Mouse (Mus musculus): ENCODE measurements at regions not wholly inside any gene's neighbourhood (a gene's known extent, or its start where the extent isn't known, plus 50 kb on each side); places are given as distances from the start of the nearest gene placed in this dataset.

DNA sequence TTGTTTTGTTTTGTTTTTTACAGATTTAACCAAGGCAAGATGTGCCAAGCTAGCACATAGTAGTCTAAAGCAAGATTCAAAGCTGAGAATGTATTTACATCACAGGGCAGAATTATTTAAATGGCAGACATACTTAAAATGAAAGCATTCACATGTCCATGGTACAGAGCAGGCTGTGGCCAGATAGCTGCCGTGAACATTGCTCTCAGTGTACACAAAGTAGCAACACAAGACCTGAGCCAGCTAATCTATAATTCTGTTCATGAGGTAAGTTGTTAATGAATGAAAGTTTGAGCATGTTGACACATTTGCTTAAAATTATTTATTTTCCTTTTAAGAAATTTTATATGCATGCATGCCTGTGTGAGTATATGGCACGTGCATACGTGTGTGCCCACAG is 164.0 kb downstream of the Dyrk2 start:
- 98% methylated on average over 3 of the region's 3 CpGs for WGBS
- DNase-seq: no peak
- H3K4me3 ChIP-seq (ENCODE audit: control insufficient read depth, insufficient read depth, low read length): no peak overlapping the region
- no peaks in the 10 kb centered on the region for H3K4me1 ChIP-seq (replicated peaks; ENCODE audit: control insufficient read depth, insufficient read depth, low read length)
- H3K27ac ChIP-seq (ENCODE audit: control insufficient read depth, insufficient read depth, low read length): no peak overlapping the region
- H3K36me3 ChIP-seq (ENCODE audit: control insufficient read depth, insufficient read depth, low read length): no peaks in the 10 kb centered on the region
- no peaks in the 10 kb centered on the region for H3K27me3 ChIP-seq (ENCODE audit: control insufficient read depth, insufficient read depth, low read length)
- TF ChIP-seq CTCF (IDR thresholded peaks at IDR 0.05; ENCODE audit: borderline replicate concordance, control insufficient read depth, extremely low read depth, insufficient read depth, low read length, poor library complexity) (no peak), POLR2A (IDR thresholded peaks at IDR 0.05; ENCODE audit: control insufficient read depth, extremely low read depth, insufficient read depth, low read length, poor library complexity) (no peak)

DNA sequence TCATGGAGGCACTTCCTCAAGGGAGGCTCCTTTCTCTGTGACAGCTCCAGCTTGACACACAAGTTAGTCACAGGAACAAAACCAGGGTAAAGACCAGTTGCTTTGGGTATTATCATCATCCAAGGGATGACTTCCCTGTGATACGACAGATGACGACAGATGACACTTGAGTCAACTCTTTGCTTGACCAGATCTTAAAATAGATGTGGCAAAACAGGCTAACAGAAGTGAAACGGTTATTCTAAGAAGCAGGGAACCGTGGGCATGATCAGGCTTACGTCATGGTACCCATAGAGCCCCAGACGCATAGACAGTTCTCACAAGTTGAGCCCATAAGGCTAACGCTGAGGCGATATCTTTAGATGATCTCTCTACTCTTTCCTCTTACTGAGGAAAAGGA is 160.3 kb downstream of the Dyrk2 start:
- Histone ChIP-seq H3K27me3 (ENCODE audit: control insufficient read depth, insufficient read depth, low read length) (no peaks in the 10 kb centered on the region), H3K4me1 (replicated peaks; ENCODE audit: control insufficient read depth, insufficient read depth, low read length) (peaks cover 7% of the 10 kb centered on the region), H3K36me3 (ENCODE audit: control insufficient read depth, insufficient read depth, low read length) (no peaks in the 10 kb centered on the region), H3K27ac (ENCODE audit: control insufficient read depth, insufficient read depth, low read length) (no peak overlapping the region), H3K4me3 (ENCODE audit: control insufficient read depth, insufficient read depth, low read length) (no peak overlapping the region)
- DNase-seq: no peak
- WGBS: 81% methylated on average over 8 of the region's 8 CpGs
- no peak for TF ChIP-seq CTCF (IDR thresholded peaks at IDR 0.05; ENCODE audit: borderline replicate concordance, control insufficient read depth, extremely low read depth, insufficient read depth, low read length, poor library complexity)
- TF ChIP-seq POLR2A (IDR thresholded peaks at IDR 0.05; ENCODE audit: control insufficient read depth, extremely low read depth, insufficient read depth, low read length, poor library complexity): no peak

DNA sequence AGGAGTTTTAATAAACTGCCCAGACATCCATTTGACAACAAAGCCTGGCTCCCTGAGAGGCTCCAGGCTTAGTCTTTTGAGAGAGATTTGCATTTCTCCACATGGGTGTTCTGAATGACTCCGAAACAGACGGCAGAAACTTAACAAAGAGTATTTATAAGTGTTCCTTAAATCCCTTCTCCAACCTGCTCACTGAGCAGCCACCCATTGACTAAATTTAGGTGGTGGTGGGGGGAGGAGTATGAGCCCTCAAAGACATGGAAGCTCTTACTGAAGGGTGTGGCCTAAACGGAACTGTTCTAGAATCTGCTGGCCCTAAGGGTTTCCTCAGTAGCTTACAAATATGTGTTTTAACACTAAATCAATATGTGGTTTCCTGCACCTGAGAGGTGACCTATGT is 158.5 kb downstream of the Dyrk2 start:
- TF ChIP-seq POLR2A (IDR thresholded peaks at IDR 0.05; ENCODE audit: control insufficient read depth, extremely low read depth, insufficient read depth, low read length, poor library complexity) (no peak), CTCF (IDR thresholded peaks at IDR 0.05; ENCODE audit: borderline replicate concordance, control insufficient read depth, extremely low read depth, insufficient read depth, low read length, poor library complexity) (no peak)
- 86% methylated on average over 3 of the region's 3 CpGs for WGBS
- no peak overlapping the region for H3K27ac ChIP-seq (ENCODE audit: control insufficient read depth, insufficient read depth, low read length)

DNA sequence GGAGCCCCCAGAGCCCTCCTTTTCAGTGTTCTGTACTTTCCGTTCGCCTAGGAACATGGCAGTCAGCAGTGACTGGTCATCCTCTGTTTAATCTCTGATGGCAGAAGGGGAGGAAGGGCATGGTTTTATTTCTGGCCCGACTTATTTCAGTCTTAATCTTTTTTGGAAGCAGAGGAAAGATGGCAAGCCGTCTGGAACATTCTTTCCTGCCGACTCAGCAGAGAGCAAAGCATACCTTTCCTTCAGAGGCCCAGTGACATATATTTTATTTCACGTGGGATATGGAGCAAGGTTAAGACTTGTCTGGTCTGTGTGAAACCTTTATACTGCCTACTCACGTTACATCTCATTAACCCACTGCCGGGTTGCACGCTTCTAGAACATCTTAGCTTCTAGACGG is 158.1 kb downstream of the Dyrk2 start:
- Histone ChIP-seq H3K4me1 (replicated peaks; ENCODE audit: control insufficient read depth, insufficient read depth, low read length) (peaks cover 14% of the 10 kb centered on the region), H3K4me3 (ENCODE audit: control insufficient read depth, insufficient read depth, low read length) (no peak overlapping the region), H3K36me3 (ENCODE audit: control insufficient read depth, insufficient read depth, low read length) (no peaks in the 10 kb centered on the region), H3K27ac (ENCODE audit: control insufficient read depth, insufficient read depth, low read length) (no peak overlapping the region), H3K27me3 (ENCODE audit: control insufficient read depth, insufficient read depth, low read length) (no peaks in the 10 kb centered on the region)
- 89% methylated on average over 10 of the region's 10 CpGs for WGBS
- DNase-seq: no peak
- TF ChIP-seq CTCF (IDR thresholded peaks at IDR 0.05; ENCODE audit: borderline replicate concordance, control insufficient read depth, extremely low read depth, insufficient read depth, low read length, poor library complexity) (no peak), POLR2A (IDR thresholded peaks at IDR 0.05; ENCODE audit: control insufficient read depth, extremely low read depth, insufficient read depth, low read length, poor library complexity) (no peak)

More for the DNA sequence above, 158.5 kb downstream of the Dyrk2 start:
- no peaks in the 10 kb centered on the region for H3K36me3 ChIP-seq (ENCODE audit: control insufficient read depth, insufficient read depth, low read length)
- no peaks in the 10 kb centered on the region for H3K27me3 ChIP-seq (ENCODE audit: control insufficient read depth, insufficient read depth, low read length)
- H3K4me1 ChIP-seq (replicated peaks; ENCODE audit: control insufficient read depth, insufficient read depth, low read length): peaks cover 14% of the 10 kb centered on the region
- H3K4me3 ChIP-seq (ENCODE audit: control insufficient read depth, insufficient read depth, low read length): no peak overlapping the region
- no peak for DNase-seq

DNA sequence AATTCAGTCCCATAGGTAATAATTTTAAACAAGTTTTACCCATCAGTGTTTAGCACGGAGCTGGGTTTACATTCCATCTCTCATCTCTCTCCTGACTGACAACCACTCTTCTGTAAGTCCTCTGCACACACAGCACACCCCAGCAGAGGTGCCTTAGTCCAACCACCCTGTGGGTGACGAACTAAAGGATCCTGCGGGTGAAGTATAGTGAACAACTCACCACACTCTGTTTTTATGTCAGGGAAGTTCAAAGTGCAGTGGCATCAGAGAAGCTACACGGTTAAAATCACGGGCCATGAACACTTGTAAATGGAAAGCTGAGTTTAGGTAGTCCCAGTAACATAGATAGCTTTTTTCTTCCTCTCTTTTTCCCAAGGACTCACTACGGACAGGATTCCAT is 157.1 kb downstream of the Dyrk2 start:
- no peaks in the 10 kb centered on the region for H3K27me3 ChIP-seq (ENCODE audit: control insufficient read depth, insufficient read depth, low read length)
- 31% methylated on average over 6 of the region's 6 CpGs for WGBS
- peak; percentile 16 for DNase-seq
- TF ChIP-seq POLR2A (IDR thresholded peaks at IDR 0.05; ENCODE audit: control insufficient read depth, extremely low read depth, insufficient read depth, low read length, poor library complexity) (no peak), CTCF (IDR thresholded peaks at IDR 0.05; ENCODE audit: borderline replicate concordance, control insufficient read depth, extremely low read depth, insufficient read depth, low read length, poor library complexity) (no peak)
- no peak overlapping the region for H3K27ac ChIP-seq (ENCODE audit: control insufficient read depth, insufficient read depth, low read length)
- no peaks in the 10 kb centered on the region for H3K36me3 ChIP-seq (ENCODE audit: control insufficient read depth, insufficient read depth, low read length)
- peaks cover 14% of the 10 kb centered on the region for H3K4me1 ChIP-seq (replicated peaks; ENCODE audit: control insufficient read depth, insufficient read depth, low read length)
- no peak overlapping the region for H3K4me3 ChIP-seq (ENCODE audit: control insufficient read depth, insufficient read depth, low read length)

DNA sequence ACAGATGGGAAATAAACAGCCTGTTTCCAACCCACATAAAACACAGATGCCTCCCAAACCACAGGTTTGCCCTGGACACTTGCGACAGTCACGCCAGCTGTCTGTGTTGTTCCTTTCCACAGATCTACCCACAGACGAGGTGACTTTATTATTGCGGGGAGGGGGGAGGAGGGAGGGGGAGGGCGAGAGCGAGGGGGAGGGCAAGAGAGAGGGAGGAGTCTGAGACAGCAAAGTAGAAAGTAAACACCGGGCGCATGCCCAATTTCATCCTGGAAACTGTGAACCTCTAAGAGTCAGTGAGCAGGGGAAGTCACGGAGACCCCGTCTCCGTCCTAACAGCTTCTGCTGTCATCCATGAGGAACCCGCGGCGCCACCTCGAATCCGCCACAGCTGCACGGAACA is 155.8 kb downstream of the Dyrk2 start:
- H3K27ac ChIP-seq (ENCODE audit: control insufficient read depth, insufficient read depth, low read length): no peak overlapping the region
- peaks cover 14% of the 10 kb centered on the region for H3K4me1 ChIP-seq (replicated peaks; ENCODE audit: control insufficient read depth, insufficient read depth, low read length)
- peak overlapping the region; percentile 12 for H3K4me3 ChIP-seq (ENCODE audit: control insufficient read depth, insufficient read depth, low read length)
- TF ChIP-seq POLR2A (IDR thresholded peaks at IDR 0.05; ENCODE audit: control insufficient read depth, extremely low read depth, insufficient read depth, low read length, poor library complexity): no peak
- TF ChIP-seq CTCF (IDR thresholded peaks at IDR 0.05; ENCODE audit: borderline replicate concordance, control insufficient read depth, extremely low read depth, insufficient read depth, low read length, poor library complexity): no peak
- no peaks in the 10 kb centered on the region for H3K36me3 ChIP-seq (ENCODE audit: control insufficient read depth, insufficient read depth, low read length)
- no peaks in the 10 kb centered on the region for H3K27me3 ChIP-seq (ENCODE audit: control insufficient read depth, insufficient read depth, low read length)
- DNase-seq: peak; percentile 54
- 22% methylated on average over 17 of the region's 17 CpGs for WGBS

DNA sequence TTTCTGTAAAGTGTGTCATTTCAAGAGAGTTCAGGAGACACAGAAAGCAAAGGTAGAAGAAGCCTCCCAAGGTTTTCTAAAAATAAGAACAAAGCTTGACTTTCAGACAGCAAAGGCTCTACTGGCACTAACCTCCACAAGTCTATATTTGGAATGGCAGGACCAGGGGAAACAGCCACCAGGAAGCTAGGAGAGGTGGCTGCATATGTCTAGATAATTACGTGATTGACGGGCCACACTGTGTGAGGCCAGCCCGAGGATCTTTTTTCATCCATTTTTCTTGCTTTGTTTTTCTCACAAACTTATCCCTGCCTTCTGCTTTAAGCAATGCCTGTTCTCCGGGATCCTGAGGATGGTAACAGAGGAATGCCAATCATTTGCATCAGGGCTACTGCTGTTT is 155.4 kb downstream of the Dyrk2 start:
- 55% methylated on average over 4 of the region's 4 CpGs for WGBS
- Histone ChIP-seq H3K4me1 (replicated peaks; ENCODE audit: control insufficient read depth, insufficient read depth, low read length) (peaks cover 14% of the 10 kb centered on the region), H3K27ac (ENCODE audit: control insufficient read depth, insufficient read depth, low read length) (no peak overlapping the region), H3K4me3 (ENCODE audit: control insufficient read depth, insufficient read depth, low read length) (peak overlapping the region; percentile 12), H3K27me3 (ENCODE audit: control insufficient read depth, insufficient read depth, low read length) (no peaks in the 10 kb centered on the region), H3K36me3 (ENCODE audit: control insufficient read depth, insufficient read depth, low read length) (no peaks in the 10 kb centered on the region)
- no peak for DNase-seq
- no peak for TF ChIP-seq POLR2A (IDR thresholded peaks at IDR 0.05; ENCODE audit: control insufficient read depth, extremely low read depth, insufficient read depth, low read length, poor library complexity)
